Mouse (Mus musculus): ENCODE results near the gene Arhgef3. TPM values are rescaled to one million over a fixed set of nuclear protein-coding genes. Genes with fewer than 3 reads are reported as not detected.
A peak's percentile ranks its signal among the peaks of the same experiment; 100 is the strongest.

Gene Arhgef3
- polyA plus RNA-seq, 1 experiment from 2014 or later: 12.8 TPM

GRCm38 (mm10) chr14:27327862-27328261 is 213.2 kb downstream of the Arhgef3 start:
- no peak overlapping the region for H3K9ac ChIP-seq (ENCODE audit: low read length)
- WGBS: 23% methylated on average over 3 of the region's 3 CpGs

DNA sequence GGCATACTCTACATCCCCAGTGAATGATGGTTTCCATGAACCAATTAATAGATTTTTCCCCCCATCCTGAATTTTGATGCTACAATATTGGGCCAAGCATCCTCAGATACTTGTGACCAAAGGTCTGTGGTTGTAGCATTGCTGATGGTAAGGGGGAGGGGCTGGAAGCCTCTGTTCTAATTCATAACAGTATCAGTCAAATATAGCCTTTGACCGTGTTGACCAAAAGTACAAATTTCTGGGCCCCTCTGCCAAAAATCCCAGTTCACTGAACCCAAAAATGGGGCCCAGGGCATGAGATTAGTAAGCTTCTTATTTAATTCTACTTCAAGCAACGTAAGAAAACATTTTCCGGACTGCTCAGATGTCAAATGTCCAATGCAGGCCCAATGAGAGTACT is 214.3 kb downstream of the Arhgef3 start:
- 87% methylated on average over 3 of the region's 3 CpGs for WGBS
- H3K4me2 ChIP-seq (ENCODE audit: low read depth, low read length): no peak overlapping the region
- H3K9me3 ChIP-seq (ENCODE audit: control insufficient read depth, low read length): no peaks in the 10 kb centered on the region
- H3K36me3 ChIP-seq (ENCODE audit: control insufficient read depth, insufficient read depth, low read length): no peaks in the 10 kb centered on the region
- H3K9ac ChIP-seq (ENCODE audit: low read length): no peak overlapping the region
- no peak for ATAC-seq (ENCODE audit: low read depth)
- no peak overlapping the region for H3K27ac ChIP-seq (ENCODE audit: low read length)
- H3K4me1 ChIP-seq (replicated peaks; ENCODE audit: control insufficient read depth, insufficient read depth, low read length): 0 out of 2 replicates have a peak, but pooled peaks cover 2% of the 10 kb centered on the region
- no peaks in the 10 kb centered on the region for H3K27me3 ChIP-seq (ENCODE audit: control insufficient read depth, insufficient read depth, low read depth, low read length)
- no peak overlapping the region for H3K4me3 ChIP-seq (ENCODE audit: low read length)

More at GRCm38 (mm10) chr14:27327862-27328261, 213.2 kb downstream of the Arhgef3 start:
- 0 out of 2 replicates have a peak, but pooled peaks cover 2% of the 10 kb centered on the region for H3K4me1 ChIP-seq (replicated peaks; ENCODE audit: control insufficient read depth, insufficient read depth, low read length)
- H3K36me3 ChIP-seq (ENCODE audit: control insufficient read depth, insufficient read depth, low read length): no peaks in the 10 kb centered on the region
- no peaks in the 10 kb centered on the region for H3K27me3 ChIP-seq (ENCODE audit: control insufficient read depth, insufficient read depth, low read depth, low read length)
- no peak overlapping the region for H3K27ac ChIP-seq (ENCODE audit: low read length)
- no peak overlapping the region for H3K4me2 ChIP-seq (ENCODE audit: low read depth, low read length)
- H3K9me3 ChIP-seq (ENCODE audit: control insufficient read depth, low read length): no peaks in the 10 kb centered on the region
- ATAC-seq (ENCODE audit: low read depth): no peak
- no peak overlapping the region for H3K4me3 ChIP-seq (ENCODE audit: low read length)

GRCm38 (mm10) chr14:27331490-27332035 is 216.9 kb downstream of the Arhgef3 start:
- H3K27ac ChIP-seq (ENCODE audit: low read length): no peak overlapping the region
- WGBS: 54% methylated on average over 10 of the region's 10 CpGs
- no peak for ATAC-seq (ENCODE audit: low read depth)
- no peak overlapping the region for H3K9ac ChIP-seq (ENCODE audit: low read length)
- no peak overlapping the region for H3K4me2 ChIP-seq (ENCODE audit: low read depth, low read length)
- no peaks in the 10 kb centered on the region for H3K27me3 ChIP-seq (ENCODE audit: control insufficient read depth, insufficient read depth, low read depth, low read length)
- no peaks in the 10 kb centered on the region for H3K36me3 ChIP-seq (ENCODE audit: control insufficient read depth, insufficient read depth, low read length)
- no peaks in the 10 kb centered on the region for H3K9me3 ChIP-seq (ENCODE audit: control insufficient read depth, low read length)
- H3K4me1 ChIP-seq (replicated peaks; ENCODE audit: control insufficient read depth, insufficient read depth, low read length): peaks cover 8% of the 10 kb centered on the region; the same call in 1 of the 2 replicates
- no peak overlapping the region for H3K4me3 ChIP-seq (ENCODE audit: low read length)

DNA sequence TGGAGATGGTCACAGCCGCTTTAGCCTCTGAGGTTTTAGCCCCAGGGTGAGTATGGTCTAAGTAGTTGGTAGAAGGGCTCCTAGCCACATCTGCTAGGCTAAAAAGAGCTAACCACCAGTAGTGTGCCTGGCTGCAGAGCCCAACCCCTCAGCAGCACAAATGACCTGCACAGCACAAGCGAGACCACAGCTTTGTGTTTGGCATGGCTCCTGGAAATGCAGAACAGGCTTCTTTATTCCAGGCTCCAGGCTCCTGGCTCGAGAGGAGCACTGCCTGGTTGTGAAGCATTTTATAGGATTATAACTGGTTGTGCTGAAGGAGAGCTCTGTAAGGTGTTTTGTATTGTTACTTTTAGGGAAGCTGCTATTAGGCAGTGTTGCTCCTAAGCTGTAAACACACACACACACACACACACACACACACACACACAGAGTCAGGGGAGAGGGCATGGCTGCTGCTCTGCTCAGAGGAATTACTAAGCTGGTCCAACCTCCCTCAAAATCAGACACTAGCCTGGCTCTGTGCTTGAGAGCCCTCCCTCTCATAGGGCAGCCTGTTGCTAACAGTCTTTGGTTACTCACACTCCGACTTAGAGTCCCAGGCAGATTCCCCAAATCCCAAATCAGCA is 217.8 kb downstream of the Arhgef3 start:
- Histone ChIP-seq H3K27ac (ENCODE audit: low read length) (no peak overlapping the region), H3K4me2 (ENCODE audit: low read depth, low read length) (no peak overlapping the region), H3K4me3 (ENCODE audit: low read length) (no peak overlapping the region), H3K9ac (ENCODE audit: low read length) (no peak overlapping the region), H3K27me3 (ENCODE audit: control insufficient read depth, insufficient read depth, low read depth, low read length) (no peaks in the 10 kb centered on the region), H3K9me3 (ENCODE audit: control insufficient read depth, low read length) (no peaks in the 10 kb centered on the region), H3K4me1 (replicated peaks; ENCODE audit: control insufficient read depth, insufficient read depth, low read length) (peaks cover 8% of the 10 kb centered on the region; the same call in 1 of the 2 replicates), H3K36me3 (ENCODE audit: control insufficient read depth, insufficient read depth, low read length) (no peaks in the 10 kb centered on the region)
- WGBS: 57% methylated on average over 4 of the region's 4 CpGs
- ATAC-seq (ENCODE audit: low read depth): no peak

GRCm38 (mm10) chr14:27335331-27336207 is 220.9 kb downstream of the Arhgef3 start:
- peak; percentile 95 for ATAC-seq (ENCODE audit: low read depth)
- Histone ChIP-seq H3K27ac (ENCODE audit: low read length) (no peak overlapping the region), H3K36me3 (ENCODE audit: control insufficient read depth, insufficient read depth, low read length) (no peaks in the 10 kb centered on the region), H3K9me3 (ENCODE audit: control insufficient read depth, low read length) (no peaks in the 10 kb centered on the region), H3K4me3 (ENCODE audit: low read length) (peak overlapping the region; percentile 55), H3K4me2 (ENCODE audit: low read depth, low read length) (peak overlapping the region; percentile 89), H3K9ac (ENCODE audit: low read length) (peak overlapping the region; percentile 48), H3K27me3 (ENCODE audit: control insufficient read depth, insufficient read depth, low read depth, low read length) (no peaks in the 10 kb centered on the region), H3K4me1 (replicated peaks; ENCODE audit: control insufficient read depth, insufficient read depth, low read length) (peaks cover 8% of the 10 kb centered on the region; the same call in 1 of the 2 replicates)
- WGBS: 2% methylated on average over 37 of the region's 37 CpGs

- peak; percentile 74 for ATAC-seq (ENCODE audit: low read depth)
- Histone ChIP-seq H3K4me1 (replicated peaks; ENCODE audit: control insufficient read depth, insufficient read depth, low read length) (peaks cover 8% of the 10 kb centered on the region; the same call in 1 of the 2 replicates), H3K4me2 (ENCODE audit: low read depth, low read length) (peak overlapping the region; percentile 89), H3K9me3 (ENCODE audit: control insufficient read depth, low read length) (no peaks in the 10 kb centered on the region), H3K27ac (ENCODE audit: low read length) (no peak overlapping the region), H3K36me3 (ENCODE audit: control insufficient read depth, insufficient read depth, low read length) (no peaks in the 10 kb centered on the region), H3K27me3 (ENCODE audit: control insufficient read depth, insufficient read depth, low read depth, low read length) (no peaks in the 10 kb centered on the region), H3K9ac (ENCODE audit: low read length) (peak overlapping the region; percentile 48), H3K4me3 (ENCODE audit: low read length) (peak overlapping the region; percentile 55)
- WGBS: 3% methylated on average over 34 of the region's 34 CpGs
Observed at GRCm38 (mm10) chr14:27336208-27337114, 221.8 kb downstream of the Arhgef3 start.

GRCm38 (mm10) chr14:27337156-27337555 is 222.5 kb downstream of the Arhgef3 start:
- Histone ChIP-seq H3K4me1 (replicated peaks; ENCODE audit: control insufficient read depth, insufficient read depth, low read length) (peaks cover 8% of the 10 kb centered on the region; the same call in 1 of the 2 replicates), H3K4me2 (ENCODE audit: low read depth, low read length) (peak overlapping the region; percentile 33), H3K9ac (ENCODE audit: low read length) (no peak overlapping the region), H3K36me3 (ENCODE audit: control insufficient read depth, insufficient read depth, low read length) (no peaks in the 10 kb centered on the region), H3K27me3 (ENCODE audit: control insufficient read depth, insufficient read depth, low read depth, low read length) (no peaks in the 10 kb centered on the region), H3K4me3 (ENCODE audit: low read length) (peak overlapping the region; percentile 55; the same call in 1 of the 2 replicates), H3K9me3 (ENCODE audit: control insufficient read depth, low read length) (no peaks in the 10 kb centered on the region), H3K27ac (ENCODE audit: low read length) (no peak overlapping the region)
- 43% methylated on average over 6 of the region's 6 CpGs for WGBS
- no peak for ATAC-seq (ENCODE audit: low read depth)

DNA sequence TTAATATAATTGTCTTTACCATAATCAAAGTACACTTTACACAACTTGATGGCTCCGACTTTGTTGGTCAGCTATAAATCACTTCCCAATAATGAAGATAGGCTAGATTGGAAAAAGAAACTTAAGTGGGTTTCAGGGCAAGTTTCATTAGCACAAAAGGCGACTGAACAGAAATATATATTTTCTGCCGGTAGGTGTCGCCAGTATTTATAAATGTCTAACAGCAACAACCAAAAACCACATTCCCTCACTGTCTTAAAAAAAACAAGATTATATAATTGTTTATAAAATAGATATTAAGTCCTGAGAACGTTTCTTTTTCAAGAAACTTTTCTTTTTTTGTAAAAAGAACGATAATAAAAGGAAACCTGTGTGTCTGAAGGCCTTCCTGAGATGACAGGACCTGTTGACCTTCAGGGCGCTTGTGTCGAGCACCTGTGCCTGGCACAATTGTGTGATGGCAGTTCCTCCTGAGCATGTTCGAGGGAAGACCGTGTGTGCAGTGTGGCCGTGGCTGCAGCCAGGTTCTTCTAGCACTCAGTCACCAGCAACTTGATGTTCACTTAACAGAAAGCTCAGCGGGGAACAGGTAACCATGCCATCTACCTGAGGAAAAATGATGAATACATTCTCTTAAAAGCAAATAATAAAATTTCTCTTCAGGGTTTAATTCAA is 223.5 kb downstream of the Arhgef3 start:
- H3K36me3 ChIP-seq (ENCODE audit: control insufficient read depth, insufficient read depth, low read length): no peaks in the 10 kb centered on the region
- no peaks in the 10 kb centered on the region for H3K27me3 ChIP-seq (ENCODE audit: control insufficient read depth, insufficient read depth, low read depth, low read length)
- H3K9ac ChIP-seq (ENCODE audit: low read length): no peak overlapping the region
- ATAC-seq (ENCODE audit: low read depth): no peak
- H3K4me1 ChIP-seq (replicated peaks; ENCODE audit: control insufficient read depth, insufficient read depth, low read length): peaks cover 8% of the 10 kb centered on the region; the same call in 1 of the 2 replicates
- no peak overlapping the region for H3K27ac ChIP-seq (ENCODE audit: low read length)
- H3K9me3 ChIP-seq (ENCODE audit: control insufficient read depth, low read length): no peaks in the 10 kb centered on the region
- H3K4me2 ChIP-seq (ENCODE audit: low read depth, low read length): no peak overlapping the region
- no peak overlapping the region for H3K4me3 ChIP-seq (ENCODE audit: low read length)
- 31% methylated on average over 12 of the region's 12 CpGs for WGBS
